Mouse (Mus musculus): ENCODE data around the gene Mybbp1a.

Gene Mybbp1a

GRCm38 (mm10) chr11:72413016-72413415, 28.1 kb upstream of the Mybbp1a start:
- no peak for DNase-seq (ENCODE audit: low read depth, low spot score)

GRCm38 (mm10) chr11:72413601-72414190, 27.5 kb upstream of the Mybbp1a start:
- no peak for DNase-seq (ENCODE audit: low read depth, low spot score)

- DNase-seq (ENCODE audit: low read depth, low spot score) = no peak
These were observed 26.0 kb upstream of the Mybbp1a start for GRCm38 (mm10) chr11:72415155-72415554.

GRCm38 (mm10) chr11:72416666-72417065, 24.5 kb upstream of the Mybbp1a start:
- no peak for DNase-seq (ENCODE audit: low read depth, low spot score)

GRCm38 (mm10) chr11:72417376-72417775, 23.8 kb upstream of the Mybbp1a start:
- no peak for DNase-seq (ENCODE audit: low read depth, low spot score)

GRCm38 (mm10) chr11:72418227-72418626, 22.9 kb upstream of the Mybbp1a start:
- DNase-seq (ENCODE audit: low read depth, low spot score) = no peak

GRCm38 (mm10) chr11:72419006-72419405, 22.1 kb upstream of the Mybbp1a start:
- DNase-seq (ENCODE audit: low read depth, low spot score) = no peak

GRCm38 (mm10) chr11:72420460-72421122, 20.6 kb upstream of the Mybbp1a start:
- DNase-seq (ENCODE audit: low read depth, low spot score) = peak; percentile 97

GRCm38 (mm10) chr11:72421518-72422278, 19.5 kb upstream of the Mybbp1a start:
- no peak for DNase-seq (ENCODE audit: low read depth, low spot score)

GRCm38 (mm10) chr11:72423686-72424085, 17.5 kb upstream of the Mybbp1a start:
- DNase-seq (ENCODE audit: low read depth, low spot score) = peak; percentile 60

- DNase-seq (ENCODE audit: low read depth, low spot score) = no peak
These were observed 16.0 kb upstream of the Mybbp1a start for GRCm38 (mm10) chr11:72425201-72425600.

GRCm38 (mm10) chr11:72426884-72427283, 14.3 kb upstream of the Mybbp1a start:
- no peak for DNase-seq (ENCODE audit: low read depth, low spot score)

- DNase-seq (ENCODE audit: low read depth, low spot score) = peak; percentile 90
These were observed 12.5 kb upstream of the Mybbp1a start for GRCm38 (mm10) chr11:72428694-72429093.

GRCm38 (mm10) chr11:72429288-72429690, 11.9 kb upstream of the Mybbp1a start:
- peak; percentile 93 for DNase-seq (ENCODE audit: low read depth, low spot score)

GRCm38 (mm10) chr11:72430311-72431068, 10.7 kb upstream of the Mybbp1a start:
- peak; percentile 59 for DNase-seq (ENCODE audit: low read depth, low spot score)

- DNase-seq (ENCODE audit: low read depth, low spot score) = peak; percentile 85
These were observed 6.0 kb upstream of the Mybbp1a start, which contains the start of gene Ggt6 for GRCm38 (mm10) chr11:72434963-72435693. TSS of gene Ggt6 (plus strand) at chr11:72435526.

- no peak for DNase-seq (ENCODE audit: low read depth, low spot score)
These were observed 5.5 kb upstream of the Mybbp1a start for GRCm38 (mm10) chr11:72435694-72436045.

GRCm38 (mm10) chr11:72436271-72436670, 4.9 kb upstream of the Mybbp1a start:
- DNase-seq (ENCODE audit: low read depth, low spot score) = no peak

- no peak for DNase-seq (ENCODE audit: low read depth, low spot score)
These were observed 4.2 kb upstream of the Mybbp1a start for GRCm38 (mm10) chr11:72436756-72437650.

GRCm38 (mm10) chr11:72438411-72438810, 2.7 kb upstream of the Mybbp1a start:
- no peak for DNase-seq (ENCODE audit: low read depth, low spot score)

All from ES-CJ7 (cell line).